Mouse (Mus musculus): ENCODE results near the gene Mark3. TPM values are rescaled to one million over a fixed set of nuclear protein-coding genes. Genes with fewer than 3 reads are reported as not detected.
"Not testable (repeated sequence)": the region's sequence is repeated elsewhere in the genome, so short reads cannot be mapped to it uniquely, and the experiment has no call there.

Gene Mark3
- polyA plus RNA-seq, 1 experiment from 2014 or later: 70.0 TPM

DNA sequence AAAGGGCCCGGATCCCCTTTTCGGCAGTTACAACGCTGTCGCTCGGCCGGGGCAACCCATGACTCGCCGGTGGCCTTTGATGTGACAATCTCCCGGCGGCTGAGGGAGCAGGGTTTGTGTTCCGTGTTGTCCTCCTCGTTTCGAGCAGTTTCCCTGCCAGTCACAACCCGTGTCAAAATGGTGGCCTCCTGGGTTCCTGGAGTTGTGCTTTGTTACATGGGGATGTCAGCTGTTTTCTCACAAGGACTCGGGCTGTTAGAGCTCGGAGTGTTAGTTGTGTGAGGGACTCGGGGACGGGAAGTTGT lies 35.3 kb upstream of the Mark3 start:
- H3K4me3 ChIP-seq: peak overlapping the region; percentile 92
- ATAC-seq (ENCODE audit: insufficient number of reproducible peaks, insufficient read depth, low FRiP score, low TSS enrichment): no peak
- H3K27ac ChIP-seq: peak overlapping the region; percentile 97
- no peaks in the 10 kb centered on the region for H3K27me3 ChIP-seq
- H3K4me1 ChIP-seq: peaks cover 22% of the 10 kb centered on the region
- H3K4me2 ChIP-seq (replicated peaks): peak overlapping the region; percentile 86
- 1% methylated on average over 18 of the region's 18 CpGs for WGBS
- peaks cover 50% of the 10 kb centered on the region for H3K36me3 ChIP-seq
- H3K9me3 ChIP-seq: no peaks in the 10 kb centered on the region
- peak overlapping the region; percentile 97 for H3K9ac ChIP-seq

DNA sequence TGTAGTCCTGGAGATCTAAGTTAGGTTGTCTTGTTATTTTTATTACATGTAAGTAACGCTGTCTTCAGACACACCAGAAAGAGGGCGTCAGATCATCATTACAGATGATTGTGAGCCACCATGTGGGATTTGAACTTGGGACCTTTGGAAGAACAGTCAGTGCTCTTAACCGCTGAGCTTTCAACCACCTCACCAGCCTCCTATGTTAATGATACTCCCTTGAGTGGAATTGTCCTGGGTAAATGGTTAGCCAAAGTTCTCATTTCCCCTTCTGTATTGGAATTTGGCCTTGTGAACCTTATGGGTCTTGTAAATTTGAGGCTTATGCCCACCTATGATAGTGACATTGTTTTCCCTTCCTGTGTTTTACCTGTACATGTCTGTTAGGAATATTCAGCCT lies 27.3 kb upstream of the Mark3 start:
- no peak for ATAC-seq (ENCODE audit: insufficient number of reproducible peaks, insufficient read depth, low FRiP score, low TSS enrichment)
- H3K27ac ChIP-seq: no peak overlapping the region
- H3K36me3 ChIP-seq: peaks cover 41% of the 10 kb centered on the region
- H3K27me3 ChIP-seq: no peaks in the 10 kb centered on the region
- H3K4me2 ChIP-seq (replicated peaks): no peak overlapping the region
- H3K4me3 ChIP-seq: no peak overlapping the region
- WGBS: 89% methylated on average over 3 of the region's 3 CpGs
- H3K9ac ChIP-seq: no peak overlapping the region
- no peaks in the 10 kb centered on the region for H3K4me1 ChIP-seq
- H3K9me3 ChIP-seq: no peaks in the 10 kb centered on the region

DNA sequence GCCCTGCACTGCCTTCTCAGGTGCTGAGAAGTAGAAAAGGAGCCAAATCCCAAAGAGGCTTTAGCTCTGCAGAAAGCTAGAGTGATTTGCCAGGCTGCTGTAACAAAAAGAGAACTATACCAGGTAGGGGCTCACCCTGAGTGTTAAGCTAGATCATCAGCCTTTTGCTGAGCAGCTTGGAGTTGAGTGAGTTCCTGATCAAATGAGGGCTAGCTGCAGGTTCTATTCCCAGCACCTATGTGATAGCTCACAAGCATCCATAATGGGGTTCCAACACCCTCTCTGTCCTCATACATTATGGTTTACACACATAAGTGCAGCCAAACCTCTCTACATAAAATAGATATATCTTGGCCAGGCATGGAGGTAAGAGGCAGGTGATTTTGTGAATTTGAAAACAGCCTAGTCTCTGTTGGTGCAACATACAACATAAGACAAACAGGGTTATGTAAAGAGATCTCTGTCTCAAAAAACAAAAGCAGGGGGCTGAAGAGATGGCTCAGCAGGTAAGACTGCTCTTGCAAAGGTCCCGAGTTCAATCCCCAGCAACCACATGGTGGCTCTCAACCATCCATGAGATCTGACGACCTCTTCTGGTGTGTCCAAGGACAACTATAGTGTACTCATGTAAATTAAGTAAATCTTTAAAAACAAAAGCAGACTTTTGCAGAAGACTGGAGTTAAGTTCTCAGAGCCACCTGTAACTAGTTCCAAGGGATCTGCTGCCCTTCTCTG lies 25.6 kb upstream of the Mark3 start:
- Histone ChIP-seq H3K4me1 (no peaks in the 10 kb centered on the region), H3K36me3 (peaks cover 25% of the 10 kb centered on the region), H3K9ac (no peak overlapping the region), H3K9me3 (no peaks in the 10 kb centered on the region), H3K4me2 (replicated peaks) (no peak overlapping the region), H3K27ac (no peak overlapping the region), H3K27me3 (no peaks in the 10 kb centered on the region), H3K4me3 (no peak overlapping the region)
- no peak for ATAC-seq (ENCODE audit: insufficient number of reproducible peaks, insufficient read depth, low FRiP score, low TSS enrichment)
- WGBS: 70% methylated on average over 2 of the region's 2 CpGs

DNA sequence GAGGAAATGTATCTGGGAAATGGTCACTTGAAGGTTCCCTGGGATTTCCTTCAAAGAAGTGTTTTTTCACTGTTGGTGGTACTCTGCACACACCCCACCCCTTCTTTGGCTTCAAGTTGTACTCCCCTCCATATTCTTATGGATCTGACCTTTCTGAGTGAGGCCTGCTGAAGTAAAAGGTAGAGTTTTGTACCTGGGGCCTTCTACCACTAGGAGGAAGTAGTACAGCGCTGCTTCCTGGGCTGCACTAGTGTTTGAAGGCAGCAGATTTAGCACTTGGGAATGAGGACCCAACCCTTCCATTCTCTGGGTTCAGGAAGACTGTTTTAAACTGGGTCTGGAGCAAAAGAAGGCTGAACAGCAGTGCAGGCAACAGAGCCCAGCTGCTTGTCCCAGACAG lies 23.6 kb upstream of the Mark3 start:
- H3K27me3 ChIP-seq: no peaks in the 10 kb centered on the region
- peaks cover 15% of the 10 kb centered on the region for H3K36me3 ChIP-seq
- H3K27ac ChIP-seq: no peak overlapping the region
- H3K4me1 ChIP-seq: no peaks in the 10 kb centered on the region
- no peak overlapping the region for H3K4me3 ChIP-seq
- H3K4me2 ChIP-seq (replicated peaks): no peak overlapping the region
- no peak for ATAC-seq (ENCODE audit: insufficient number of reproducible peaks, insufficient read depth, low FRiP score, low TSS enrichment)
- H3K9ac ChIP-seq: no peak overlapping the region
- 62% methylated on average over 1 of the region's 1 CpGs for WGBS
- no peaks in the 10 kb centered on the region for H3K9me3 ChIP-seq

DNA sequence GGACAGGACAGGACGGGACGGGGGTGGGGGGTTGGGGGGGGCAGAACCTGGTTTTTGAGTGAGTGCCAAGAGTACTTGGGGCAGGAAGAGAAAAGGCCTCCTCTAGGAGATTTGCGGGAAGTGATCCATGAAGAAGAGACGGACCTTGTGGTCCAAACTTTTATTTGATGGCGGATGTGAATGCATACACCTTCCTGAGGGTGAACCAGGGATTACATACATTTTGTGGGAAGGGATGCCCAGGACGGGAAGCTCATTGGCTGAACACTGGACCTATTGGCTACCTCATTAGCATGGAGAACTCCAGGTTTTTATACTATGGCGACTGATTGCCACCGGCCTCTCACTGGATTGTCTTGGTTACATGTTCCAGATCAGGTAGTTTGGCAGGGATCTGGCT lies 22.0 kb upstream of the Mark3 start:
- no peak overlapping the region for H3K4me3 ChIP-seq
- ATAC-seq (ENCODE audit: insufficient number of reproducible peaks, insufficient read depth, low FRiP score, low TSS enrichment): no peak
- no peak overlapping the region for H3K9ac ChIP-seq
- H3K27ac ChIP-seq: no peak overlapping the region
- H3K4me1 ChIP-seq: no peaks in the 10 kb centered on the region
- no peak overlapping the region for H3K4me2 ChIP-seq (replicated peaks)
- peaks cover 2% of the 10 kb centered on the region for H3K36me3 ChIP-seq
- WGBS: 70% methylated on average over 8 of the region's 8 CpGs
- no peaks in the 10 kb centered on the region for H3K27me3 ChIP-seq
- no peaks in the 10 kb centered on the region for H3K9me3 ChIP-seq

DNA sequence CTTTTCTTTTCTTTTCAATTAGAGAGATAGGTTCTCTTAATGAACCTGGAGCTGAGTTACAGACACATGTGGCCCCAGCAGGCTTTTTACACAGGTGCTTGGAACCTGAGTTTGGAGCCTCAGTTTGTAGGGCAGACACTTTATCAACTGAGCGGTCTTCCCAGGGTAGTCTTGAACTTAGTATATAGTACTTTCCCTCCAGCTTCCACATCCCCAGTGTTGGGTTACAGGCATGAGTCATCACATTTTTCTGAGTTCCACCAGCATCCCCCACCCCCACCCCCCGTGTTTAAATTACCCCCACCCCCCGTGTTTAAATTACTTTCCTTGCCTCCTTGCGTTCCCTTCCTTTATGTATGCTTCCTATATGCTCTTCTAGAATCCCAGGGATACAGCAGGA lies 19.0 kb upstream of the Mark3 start:
- H3K4me2 ChIP-seq (replicated peaks): no peak overlapping the region
- H3K27me3 ChIP-seq: no peaks in the 10 kb centered on the region
- no peak overlapping the region for H3K9ac ChIP-seq
- H3K4me1 ChIP-seq: no peaks in the 10 kb centered on the region
- no peaks in the 10 kb centered on the region for H3K9me3 ChIP-seq
- no peak overlapping the region for H3K27ac ChIP-seq
- no peak overlapping the region for H3K4me3 ChIP-seq
- ATAC-seq (ENCODE audit: insufficient number of reproducible peaks, insufficient read depth, low FRiP score, low TSS enrichment): no peak
- no peaks in the 10 kb centered on the region for H3K36me3 ChIP-seq
- WGBS: 56% methylated on average over 4 of the region's 4 CpGs

DNA sequence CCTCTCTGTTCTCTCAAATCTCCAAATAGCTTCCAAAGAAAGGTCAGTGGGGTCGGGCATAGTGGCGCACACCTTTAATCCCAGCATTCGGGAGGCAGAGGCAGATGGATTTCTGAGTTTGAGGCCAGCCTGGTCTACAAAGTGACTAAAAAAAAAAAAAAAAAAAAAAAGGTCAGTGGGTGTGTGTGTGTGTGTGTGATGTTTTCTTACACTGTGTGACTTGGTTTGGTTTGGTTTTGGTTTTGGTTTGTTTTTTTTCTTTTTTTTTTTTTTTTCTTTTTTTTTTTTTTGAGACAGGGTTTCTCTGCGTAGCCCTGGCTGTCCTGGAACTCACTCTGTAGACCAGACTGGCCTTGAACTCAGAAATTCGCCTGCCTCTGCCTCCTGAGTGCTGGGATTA lies 18.4 kb upstream of the Mark3 start:
- H3K4me1 ChIP-seq; H3K4me3 ChIP-seq; H3K9ac ChIP-seq; ATAC-seq (ENCODE audit: insufficient number of reproducible peaks, insufficient read depth, low FRiP score, low TSS enrichment); H3K27me3 ChIP-seq; H3K9me3 ChIP-seq; H3K4me2 ChIP-seq (replicated peaks); H3K36me3 ChIP-seq; H3K27ac ChIP-seq: not testable (repeated sequence)
- 71% methylated on average over 4 of the region's 5 CpGs for WGBS

DNA sequence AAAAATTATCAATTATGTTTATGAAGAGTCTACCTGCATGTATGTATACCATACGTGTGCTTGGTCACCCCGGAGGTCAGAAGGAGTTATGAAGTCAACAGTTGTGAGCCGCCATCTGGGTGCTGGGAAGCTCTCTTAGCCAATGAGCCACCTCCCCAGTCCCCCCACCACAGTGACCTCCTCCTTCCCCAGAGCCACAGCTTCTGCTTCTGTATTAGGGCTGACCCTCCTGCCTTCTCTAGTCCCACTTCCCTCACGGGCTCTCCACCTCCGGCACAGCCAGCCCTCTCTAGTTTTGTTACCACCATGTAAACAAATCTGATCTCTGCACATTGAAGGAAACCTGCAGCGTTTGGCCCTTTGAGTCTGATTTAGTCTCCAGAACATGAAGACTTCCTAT lies 16.8 kb upstream of the Mark3 start:
- WGBS: 61% methylated on average over 6 of the region's 6 CpGs
- no peak for ATAC-seq (ENCODE audit: insufficient number of reproducible peaks, insufficient read depth, low FRiP score, low TSS enrichment)
- Histone ChIP-seq H3K9me3 (no peaks in the 10 kb centered on the region), H3K36me3 (no peaks in the 10 kb centered on the region), H3K4me3 (no peak overlapping the region), H3K27ac (no peak overlapping the region), H3K4me1 (no peaks in the 10 kb centered on the region), H3K4me2 (replicated peaks) (no peak overlapping the region), H3K27me3 (no peaks in the 10 kb centered on the region), H3K9ac (no peak overlapping the region)

DNA sequence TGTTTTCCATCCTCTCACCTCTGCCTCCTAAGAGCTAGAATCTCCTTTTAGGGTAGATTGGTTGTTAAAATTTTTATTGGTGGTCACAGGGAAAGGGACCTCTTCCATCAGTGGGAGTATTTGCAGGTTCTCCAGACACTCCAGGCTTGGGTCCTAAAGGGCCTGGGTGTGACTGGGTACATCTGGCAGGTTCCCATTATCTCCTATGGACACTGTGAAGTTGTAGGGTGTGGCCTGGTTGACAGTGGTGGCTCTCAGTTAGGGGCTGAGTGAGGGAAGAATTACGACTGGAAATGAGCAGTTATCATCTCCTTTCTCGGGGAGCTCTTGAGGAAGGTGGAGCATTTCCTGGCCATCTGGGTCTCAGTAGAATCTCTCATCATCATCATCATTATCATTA lies 15.7 kb upstream of the Mark3 start:
- Histone ChIP-seq H3K4me1 (no peaks in the 10 kb centered on the region), H3K9ac (no peak overlapping the region), H3K4me3 (no peak overlapping the region), H3K36me3 (no peaks in the 10 kb centered on the region), H3K27ac (no peak overlapping the region), H3K9me3 (no peaks in the 10 kb centered on the region), H3K27me3 (no peaks in the 10 kb centered on the region), H3K4me2 (replicated peaks) (no peak overlapping the region)
- WGBS: 60% methylated on average over 2 of the region's 2 CpGs
- ATAC-seq (ENCODE audit: insufficient number of reproducible peaks, insufficient read depth, low FRiP score, low TSS enrichment): no peak

DNA sequence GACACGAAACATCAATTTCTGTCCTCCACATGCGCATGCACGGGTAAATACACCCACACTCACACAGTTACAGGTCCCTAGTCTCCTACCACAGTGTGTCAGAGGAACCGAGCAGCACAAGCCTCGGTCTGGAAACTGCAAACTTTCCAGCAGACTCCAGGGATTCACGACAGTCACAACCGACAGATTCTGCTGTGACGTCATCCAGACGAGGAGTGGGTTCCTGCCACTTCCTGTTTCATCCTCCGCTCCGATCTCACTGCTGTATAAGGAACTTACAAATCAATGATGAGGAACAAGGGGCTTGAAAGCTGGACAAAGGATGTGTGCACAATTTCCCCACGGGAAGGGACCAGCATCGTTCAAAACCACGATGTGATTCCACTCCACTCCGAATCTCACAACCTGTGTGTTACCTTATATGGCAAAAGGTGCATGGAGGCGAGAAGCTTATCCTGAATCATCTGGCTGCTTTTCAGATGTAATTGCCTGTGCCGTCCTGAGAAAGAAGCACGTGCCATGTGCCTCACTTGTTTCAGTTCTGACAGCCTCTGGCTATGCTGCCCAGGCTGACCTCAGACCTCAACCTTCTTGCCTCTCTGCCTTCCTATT lies 14.6 kb upstream of the Mark3 start:
- no peak overlapping the region for H3K27ac ChIP-seq

DNA sequence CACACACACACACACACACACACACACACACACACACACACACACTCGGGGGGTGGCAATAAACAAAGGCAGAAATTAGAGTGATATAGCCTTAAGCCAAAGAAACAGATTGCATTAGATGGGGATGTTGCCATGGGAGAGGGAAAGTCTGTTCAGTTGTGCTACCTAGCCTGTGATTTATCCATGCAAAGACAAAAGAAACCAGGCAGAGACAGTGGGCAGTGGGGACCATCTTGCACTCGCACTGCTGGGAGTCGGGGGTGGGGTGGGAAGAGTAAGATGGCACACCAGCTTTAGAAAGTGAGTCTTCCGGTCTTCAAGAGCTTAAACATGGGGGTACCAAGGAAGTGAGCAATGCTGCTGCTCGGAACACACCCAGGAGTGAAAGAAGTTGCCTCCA lies 14.0 kb upstream of the Mark3 start:
- Histone ChIP-seq H3K4me1 (no peaks in the 10 kb centered on the region), H3K27me3 (no peaks in the 10 kb centered on the region), H3K4me2 (replicated peaks) (no peak overlapping the region), H3K9ac (no peak overlapping the region), H3K36me3 (no peaks in the 10 kb centered on the region), H3K27ac (no peak overlapping the region), H3K9me3 (no peaks in the 10 kb centered on the region), H3K4me3 (no peak overlapping the region)
- WGBS: 69% methylated on average over 5 of the region's 5 CpGs
- no peak for ATAC-seq (ENCODE audit: insufficient number of reproducible peaks, insufficient read depth, low FRiP score, low TSS enrichment)

More for the DNA sequence above, 14.6 kb upstream of the Mark3 start:
- Histone ChIP-seq H3K36me3 (no peaks in the 10 kb centered on the region), H3K4me2 (replicated peaks) (0 out of 2 replicates have a peak overlapping the region, but pooled peaks have one; percentile 3), H3K9me3 (no peaks in the 10 kb centered on the region), H3K27me3 (no peaks in the 10 kb centered on the region), H3K9ac (no peak overlapping the region), H3K4me3 (no peak overlapping the region), H3K4me1 (no peaks in the 10 kb centered on the region)
- 54% methylated on average over 18 of the region's 18 CpGs for WGBS
- no peak for ATAC-seq (ENCODE audit: insufficient number of reproducible peaks, insufficient read depth, low FRiP score, low TSS enrichment)

DNA sequence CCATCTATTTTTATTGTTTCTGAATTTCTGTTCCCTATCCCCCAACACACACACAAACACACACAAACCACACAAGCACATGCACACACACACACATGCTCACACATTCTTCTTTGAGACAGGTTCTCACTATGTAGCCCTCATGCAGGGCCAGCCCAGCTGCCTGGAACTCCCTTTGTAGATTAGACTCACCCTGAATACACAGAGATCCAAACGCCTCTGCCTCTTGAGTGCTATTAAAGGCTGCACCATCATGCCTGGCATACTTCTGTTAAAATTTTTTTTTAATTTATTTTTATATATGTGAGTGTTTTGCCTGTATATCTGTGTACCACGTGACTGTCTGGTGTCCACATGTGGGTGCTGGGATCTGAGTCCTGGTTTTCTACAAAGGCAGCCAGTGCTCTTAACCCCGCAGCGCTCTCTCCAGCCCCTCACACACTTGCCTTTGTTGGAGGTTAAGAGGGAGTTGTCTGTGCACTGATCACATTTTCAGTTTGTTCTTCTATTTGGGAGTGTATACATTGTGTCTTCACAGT lies 12.0 kb upstream of the Mark3 start:
- Histone ChIP-seq H3K27me3 (no peaks in the 10 kb centered on the region), H3K9me3 (no peaks in the 10 kb centered on the region), H3K4me2 (replicated peaks) (no peak overlapping the region), H3K36me3 (no peaks in the 10 kb centered on the region), H3K4me3 (no peak overlapping the region), H3K9ac (no peak overlapping the region), H3K4me1 (no peaks in the 10 kb centered on the region), H3K27ac (no peak overlapping the region)
- ATAC-seq (ENCODE audit: insufficient number of reproducible peaks, insufficient read depth, low FRiP score, low TSS enrichment): no peak
- WGBS: 47% methylated on average over 4 of the region's 4 CpGs
